8 mouse cellular contexts compared by ENCODE assay signal in genomic region chr15:32012044-32012443, GRCm38 (mm10).
DNase-seq lines count a peak whose midpoint lies in the region; ATAC-seq and TF ChIP-seq lines count a peak whose summit lies in the region.

No protein-coding gene starts in this region.

- H3K9me3 ChIP-seq in kidney, embryonic 14.5 days (ENCODE audit: control insufficient read depth, low read length): no peaks in the 10 kb centered on the region
- no peaks in the 10 kb centered on the region for H3K9me3 ChIP-seq in MEL (replicated peaks; ENCODE audit: insufficient read depth, low read length)

- no peak for ATAC-seq in kidney, embryonic 14.5 days (ENCODE audit: low FRiP score, low TSS enrichment)
- ATAC-seq in inflammation-experienced regulatory T-cells, adult 6 months: no peak

- DNase-seq in kidney, adult 11 months: peak; percentile 27
- DNase-seq in 416B (ENCODE audit: low read depth) (peak; percentile 60), MEL (ENCODE audit: low read depth, low spot score) (peak; percentile 23)
- peak; percentile 64 for DNase-seq in embryo, embryonic 11 days
- peak; percentile 47 to 57 for DNase-seq in kidney, postnatal 4 days
- no peak for DNase-seq in thymus, adult 18-20 months

- H3K9ac ChIP-seq in kidney, embryonic 14.5 days (ENCODE audit: low read depth, low read length): no peak overlapping the region
- H3K9ac ChIP-seq in MEL (ENCODE audit: control insufficient read depth, low read depth, low read length, poor library complexity, severe bottlenecking): no peak overlapping the region

- peak in 2 of 3 experiments; percentile 31 to 52; a peak in 4 of 6 replicates for TF ChIP-seq CTCF in MEL (IDR thresholded peaks at IDR 0.05 in 2 of 3, conservative IDR thresholded peaks at IDR 0.05 in 1 of 3; ENCODE audit: control insufficient read depth in 1 of 3, insufficient read depth in 1 of 3, low read depth in 2 of 3, low read length in 3 of 3, poor library complexity in 1 of 3, severe bottlenecking in 1 of 3)

- TF ChIP-seq POLR2A in MEL (IDR thresholded peaks at IDR 0.05; ENCODE audit: control insufficient read depth in 1 of 2, insufficient read depth in 1 of 2, low read depth in 1 of 2, low read length in 2 of 2, poor library complexity in 1 of 2): no peak

- TF ChIP-seq EP300 in MEL (IDR thresholded peaks at IDR 0.05; ENCODE audit: low read depth in 1 of 2, low read length in 2 of 2): no peak

- no peak overlapping the region for H3K4me2 ChIP-seq in kidney, embryonic 14.5 days (replicated peaks; ENCODE audit: low read depth, low read length)

- TF ChIP-seq RAD21 in MEL (IDR thresholded peaks at IDR 0.05; ENCODE audit: low read depth, low read length): peak; percentile 39

- WGBS in kidney, embryonic 14.5 days: 61% methylated on average over 2 of the region's 2 CpGs

- H3K4me3 ChIP-seq in kidney, embryonic 14.5 days (ENCODE audit: low read length): no peak overlapping the region
- H3K4me3 ChIP-seq in MEL (ENCODE audit: control insufficient read depth in 1 of 2, insufficient read depth in 1 of 2, low read depth in 2 of 2, low read length in 2 of 2): no peak overlapping the region

- no peaks in the 10 kb centered on the region for H3K4me1 ChIP-seq in kidney, embryonic 14.5 days (ENCODE audit: control insufficient read depth, insufficient read depth, low read length)
- H3K4me1 ChIP-seq in MEL (ENCODE audit: control insufficient read depth in 1 of 2, insufficient read depth in 2 of 2, low read length in 2 of 2): no peaks in the 10 kb centered on the region

- no peaks in the 10 kb centered on the region for H3K36me3 ChIP-seq in kidney, embryonic 14.5 days (ENCODE audit: control insufficient read depth, insufficient read depth, low read length)
- H3K36me3 ChIP-seq in MEL (ENCODE audit: control insufficient read depth in 1 of 2, insufficient read depth in 2 of 2, low read length in 2 of 2): no peaks in the 10 kb centered on the region

- H3K27ac ChIP-seq in kidney, embryonic 14.5 days (ENCODE audit: low read depth, low read length): no peak overlapping the region
- no peak overlapping the region for H3K27ac ChIP-seq in MEL (ENCODE audit: control insufficient read depth, low read depth, low read length)

- no peaks in the 10 kb centered on the region for H3K79me2 ChIP-seq in MEL (ENCODE audit: control insufficient read depth, insufficient read depth, low read length, poor library complexity)

- no peaks in the 10 kb centered on the region for H3K27me3 ChIP-seq in kidney, embryonic 14.5 days (ENCODE audit: control insufficient read depth, insufficient read depth, low read length)
- no peaks in the 10 kb centered on the region for H3K27me3 ChIP-seq in MEL (ENCODE audit: control insufficient read depth in 1 of 2, insufficient read depth in 2 of 2, low read length in 2 of 2)

TF ChIP-seq in MEL, 35 proteins besides CTCF, POLR2A, EP300 and RAD21:
- TF ChIP-seq SIN3A (IDR thresholded peaks at IDR 0.05; ENCODE audit: low read length): no peak
- TF ChIP-seq NRF1 (IDR thresholded peaks at IDR 0.05; ENCODE audit: insufficient read depth, low read depth, low read length, poor library complexity, severe bottlenecking): no peak
- 0 out of 2 replicates have a peak, but pooled peaks have one; percentile 15 for TF ChIP-seq ZC3H11A (IDR thresholded peaks at IDR 0.05; ENCODE audit: low read depth, low read length)
- TF ChIP-seq SMC3 (IDR thresholded peaks at IDR 0.05; ENCODE audit: low read depth, low read length): peak; percentile 36; the same call in 1 of the 2 replicates
- no peak for TF ChIP-seq E2F4 (IDR thresholded peaks at IDR 0.05; ENCODE audit: borderline replicate concordance, low read depth, low read length)
TF ChIP-seq in MEL: peak in this region for 2.

Comparison
In these comparisons a context has a peak if more than half of its experiments do, and no peak if none do; other contexts are left out.
1. DNase-seq: peak in kidney, adult 11 months (single experiment), 416B (single experiment), MEL (single experiment), embryo, embryonic 11 days (single experiment) and kidney, postnatal 4 days (2 of 2); none in thymus, adult 18-20 months (0 of 2).